Mouse (Mus musculus) MEL (cell line): Measurements from ENCODE around the gene Tnk2. TPM values are rescaled to one million over a fixed set of nuclear protein-coding genes. Genes with fewer than 3 reads are reported as not detected.

Source experiments
- DNase-seq: peaks from one replicate; pipeline ENCODE4 v3.0.0; 2011; ENCODE audit warnings: low read depth, low spot score
- H3K27ac ChIP-seq: 2 replicates; pipeline ENCODE4 v1.5.1; 2012; ENCODE audit warnings: low read depth, mild to moderate bottlenecking, control low read depth, low read length, moderate library complexity; ENCODE audit not compliant: control insufficient read depth
- H3K27me3 ChIP-seq, 2 experiments: fragments of 150-350 bp in 1 of 2; sonication (generic) in 1 of 2; 2 replicates each; pipeline ENCODE4 v1.6.1; 2012; ENCODE audit warnings: low read length in 2 of 2, mild to moderate bottlenecking in 2 of 2, improper control_type of control experiment in 1 of 2, moderate library complexity in 1 of 2; ENCODE audit not compliant: insufficient read depth in 2 of 2, control insufficient read depth in 1 of 2
- H3K36me3 ChIP-seq, 2 experiments: 2 replicates each; pipeline ENCODE4 v1.6.1; 2012 to 2014; ENCODE audit warnings: low read length in 2 of 2, improper control_type of control experiment in 1 of 2, inconsistent platforms in 1 of 2, mild to moderate bottlenecking in 1 of 2; ENCODE audit not compliant: insufficient read depth in 2 of 2, control insufficient read depth in 1 of 2
- H3K4me1 ChIP-seq, 2 experiments: fragments of 150-350 bp in 1 of 2; sonication (generic) in 1 of 2; 2 replicates each; pipeline ENCODE4 v1.6.1; 2012; ENCODE audit warnings: low read length in 2 of 2, improper control_type of control experiment in 1 of 2, mild to moderate bottlenecking in 1 of 2; ENCODE audit not compliant: insufficient read depth in 2 of 2, control insufficient read depth in 1 of 2
- H3K4me3 ChIP-seq, 2 experiments: fragments of 150-350 bp in 1 of 2; sonication (generic) in 1 of 2; 2 replicates each; pipeline ENCODE4 v1.5.1; 2012; ENCODE audit warnings: low read depth in 2 of 2, low read length in 2 of 2, mild to moderate bottlenecking in 2 of 2, moderate library complexity in 2 of 2, control low read depth in 1 of 2, improper control_type of control experiment in 1 of 2; ENCODE audit not compliant: control insufficient read depth in 1 of 2, insufficient read depth in 1 of 2
- H3K79me2 ChIP-seq: 2 replicates; pipeline ENCODE4 v1.6.1; 2012; ENCODE audit warnings: mild to moderate bottlenecking, low read length, moderate library complexity; ENCODE audit not compliant: control insufficient read depth, poor library complexity, insufficient read depth
- H3K9ac ChIP-seq: 2 replicates; pipeline ENCODE4 v1.6.1; 2012; ENCODE audit warnings: low read depth, mild to moderate bottlenecking, control low read depth, low read length, moderate library complexity; ENCODE audit not compliant: control insufficient read depth, poor library complexity, severe bottlenecking
- H3K9me3 ChIP-seq: fragments of 150-350 bp; sonication (generic); replicated peaks from 2 replicates; pipeline ENCODE4 v1.6.1; 2012; ENCODE audit warnings: mild to moderate bottlenecking, low read length, improper control_type of control experiment, moderate library complexity; ENCODE audit not compliant: insufficient read depth
- BHLHE40 ChIP-seq: IDR thresholded peaks from 2 replicates; pipeline ENCODE4 v1.6.1; 2012; ENCODE audit warnings: low read depth, mild to moderate bottlenecking, inconsistent platforms, low read length, improper control_type of control experiment, borderline replicate concordance
- ELF1 ChIP-seq: IDR thresholded peaks from 2 replicates; pipeline ENCODE4 v1.6.1; 2014; ENCODE audit warnings: low read depth, mild to moderate bottlenecking, inconsistent platforms, low read length, improper control_type of control experiment, moderate library complexity
- ETS1 ChIP-seq: IDR thresholded peaks from 2 replicates; pipeline ENCODE4 v1.6.1; 2012; ENCODE audit warnings: low read depth, mild to moderate bottlenecking, inconsistent platforms, low read length, improper control_type of control experiment, moderate library complexity
- HCFC1 ChIP-seq: IDR thresholded peaks from 2 replicates; pipeline ENCODE4 v1.6.1; 2012; ENCODE audit warnings: low read depth, mild to moderate bottlenecking, inconsistent platforms, low read length, improper control_type of control experiment, moderate library complexity
- MAFK ChIP-seq: IDR thresholded peaks from 2 replicates; pipeline ENCODE4 v1.6.1; 2011; ENCODE audit warnings: low read depth, mild to moderate bottlenecking, low read length, improper control_type of control experiment, borderline replicate concordance
- MAX ChIP-seq: IDR thresholded peaks from 2 replicates; pipeline ENCODE4 v1.6.1; 2011; ENCODE audit warnings: low read length, improper control_type of control experiment
- MAZ ChIP-seq: IDR thresholded peaks from 2 replicates; pipeline ENCODE4 v1.6.1; 2012; ENCODE audit warnings: low read depth, mild to moderate bottlenecking, inconsistent platforms, low read length, improper control_type of control experiment
- MEF2A ChIP-seq: IDR thresholded peaks from 2 replicates; pipeline ENCODE4 v1.6.1; 2014; ENCODE audit warnings: low read depth, mild to moderate bottlenecking, inconsistent platforms, low read length, improper control_type of control experiment; ENCODE audit not compliant: poor library complexity, insufficient replicate concordance, severe bottlenecking; ENCODE audit errors: extremely low read depth
- MXI1 ChIP-seq: IDR thresholded peaks from 2 replicates; pipeline ENCODE4 v1.6.1; 2011; ENCODE audit warnings: mild to moderate bottlenecking, low read depth, low read length, improper control_type of control experiment
- MYB ChIP-seq: IDR thresholded peaks from 2 replicates; pipeline ENCODE4 v1.6.1; 2011; ENCODE audit warnings: mild to moderate bottlenecking, low read depth, low read length, improper control_type of control experiment
- NELFE ChIP-seq: IDR thresholded peaks from 2 replicates; pipeline ENCODE4 v1.6.1; 2011; ENCODE audit warnings: low read depth, low read length, improper control_type of control experiment
- NRF1 ChIP-seq: IDR thresholded peaks from 2 replicates; pipeline ENCODE4 v1.6.1; 2014; ENCODE audit warnings: low read depth, mild to moderate bottlenecking, inconsistent platforms, low read length, improper control_type of control experiment, moderate library complexity; ENCODE audit not compliant: poor library complexity, insufficient read depth, severe bottlenecking
- POLR2AphosphoS2 ChIP-seq: IDR thresholded peaks from 2 replicates; pipeline ENCODE4 v1.6.1; 2011; ENCODE audit warnings: low read length, improper control_type of control experiment
- RCOR1 ChIP-seq: IDR thresholded peaks from 2 replicates; pipeline ENCODE4 v1.6.1; 2012; ENCODE audit warnings: low read depth, mild to moderate bottlenecking, inconsistent platforms, low read length, improper control_type of control experiment
- SIN3A ChIP-seq: IDR thresholded peaks from 2 replicates; pipeline ENCODE4 v1.6.1; 2012; ENCODE audit warnings: low read length, improper control_type of control experiment, inconsistent platforms
- TBP ChIP-seq: IDR thresholded peaks from 2 replicates; pipeline ENCODE4 v1.8.0; 2011; ENCODE audit warnings: low read depth, low read length, improper control_type of control experiment
- TCF12 ChIP-seq: IDR thresholded peaks from 2 replicates; pipeline ENCODE4 v1.6.1; 2014; ENCODE audit warnings: low read depth, mild to moderate bottlenecking, inconsistent platforms, low read length, improper control_type of control experiment, moderate library complexity
- UBTF ChIP-seq: IDR thresholded peaks from 2 replicates; pipeline ENCODE4 v1.6.1; 2012; ENCODE audit warnings: low read depth, mild to moderate bottlenecking, inconsistent platforms, low read length, improper control_type of control experiment, moderate library complexity, borderline replicate concordance; ENCODE audit not compliant: insufficient read depth
- USF1 ChIP-seq: IDR thresholded peaks from 2 replicates; pipeline ENCODE4 v1.6.1; 2014; ENCODE audit warnings: low read depth, mild to moderate bottlenecking, inconsistent platforms, low read length, improper control_type of control experiment, moderate library complexity
- ZC3H11A ChIP-seq: IDR thresholded peaks from 2 replicates; pipeline ENCODE4 v1.6.1; 2012; ENCODE audit warnings: low read depth, mild to moderate bottlenecking, inconsistent platforms, low read length, improper control_type of control experiment
- ZNF384 ChIP-seq: IDR thresholded peaks from 2 replicates; pipeline ENCODE4 v1.6.1; 2012; ENCODE audit warnings: low read depth, mild to moderate bottlenecking, inconsistent platforms, low read length, improper control_type of control experiment
- polyA plus RNA-seq, 2 experiments: library from polyadenylated mRNA; stranded (reverse) in 1 of 2; unstranded in 1 of 2; fragments of >175 nt in 1 of 2; fragments of >200 nt in 1 of 2; gene quantifications; 2 replicates each; pipeline versions ENCODE4 v1.2.1 to v1.2.4; 2012; ENCODE audit warnings: low replicate concordance in 2 of 2, low read depth in 1 of 2; ENCODE audit not compliant: insufficient read length in 2 of 2, insufficient read depth in 1 of 2, missing spikeins in 1 of 2
- total RNA-seq: library from RNA; depleted of rRNA; stranded (reverse); fragments of 300-350 nt; gene quantifications from 2 replicates; pipeline ENCODE4 v1.2.3, GENCODE M21; 2012

Gene Tnk2
- total and polyA plus RNA-seq, 3 experiments = 34.8 to 77.0 TPM; not detected in 1

DNA sequence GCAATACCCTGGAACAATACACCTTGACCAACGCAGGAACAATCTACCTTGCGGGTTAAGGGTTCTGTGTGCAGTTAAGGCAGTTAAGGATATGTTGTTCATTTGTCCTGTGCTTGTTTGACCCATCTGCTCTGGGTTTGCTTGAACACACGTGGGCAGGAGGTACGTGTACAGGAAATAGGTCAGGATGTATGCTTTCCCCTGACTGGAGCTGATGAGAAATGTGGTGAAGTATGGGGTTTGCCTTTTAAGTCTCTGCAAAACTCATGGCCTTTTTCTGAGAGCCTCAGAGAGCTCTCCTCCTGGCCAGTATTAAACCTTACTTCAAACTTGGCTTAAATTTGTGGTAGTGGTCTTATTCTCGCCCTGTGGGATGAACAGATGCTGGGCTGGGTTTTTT is 49.8 kb upstream of the Tnk2 start:
- DNase-seq = no peak
- Histone ChIP-seq H3K9ac (no peak overlapping the region), H3K79me2 (no peaks in the 10 kb centered on the region), H3K9me3 (no peaks in the 10 kb centered on the region), H3K36me3 (no peaks in the 10 kb centered on the region), H3K27ac (no peak overlapping the region), H3K4me1 (peaks cover 0 to 11% of the 10 kb centered on the region in 2 experiments; a peak in 3 of 4 replicates), H3K4me3 (no peak overlapping the region), H3K27me3 (peaks cover 6 to 7% of the 10 kb centered on the region in 2 experiments; a peak in 3 of 4 replicates)
- TF ChIP-seq BHLHE40 (no peak), NELFE (no peak), MEF2A (no peak), RCOR1 (no peak), POLR2AphosphoS2 (no peak), ZNF384 (no peak), MXI1 (no peak), MAZ (no peak)

- H3K27ac ChIP-seq = no peak overlapping the region
- peaks cover 0 to 11% of the 10 kb centered on the region in 2 experiments; a peak in 3 of 4 replicates for H3K4me1 ChIP-seq
- peaks cover 4 to 7% of the 10 kb centered on the region in 2 experiments; a peak in 3 of 4 replicates for H3K27me3 ChIP-seq
- TF ChIP-seq MEF2A (no peak), TBP (no peak), ETS1 (no peak), HCFC1 (no peak), UBTF (no peak), ZC3H11A (no peak), MXI1 (no peak), POLR2AphosphoS2 (no peak), ELF1 (no peak), MYB (no peak), SIN3A (no peak), MAFK (no peak), NRF1 (no peak), MAX (no peak), ZNF384 (no peak), TCF12 (no peak), USF1 (no peak)
- TF ChIP-seq, all 39 proteins: peak for 0
- peak; percentile 13 for DNase-seq
- Histone ChIP-seq H3K4me3 (no peak overlapping the region), H3K79me2 (no peaks in the 10 kb centered on the region), H3K9me3 (no peaks in the 10 kb centered on the region), H3K9ac (no peak overlapping the region), H3K36me3 (no peaks in the 10 kb centered on the region)
Measured at GRCm38 (mm10) chr16:32594701-32595100, 49.0 kb upstream of the Tnk2 start.
